Mouse (Mus musculus) heart, adult 2 months (tissue): ENCODE results near the gene Tktl1. TPM values are rescaled to one million over a fixed set of nuclear protein-coding genes. Genes with fewer than 3 reads are reported as not detected.
A peak's percentile ranks its signal among the peaks of the same experiment; 100 is the strongest.

Experiments used
- DNase-seq, 2 experiments: peaks; one replicate each; pipeline ENCODE4 v3.0.0; 2021
- H3K27ac ChIP-seq: fragments of 200-600 bp; 2 replicates; pipeline ENCODE4 v1.8.1; 2022
- H3K27me3 ChIP-seq: fragments of 200-500 bp; 2 replicates; pipeline ENCODE4 v1.6.1; 2012; ENCODE audit warnings: mild to moderate bottlenecking, low read length, inconsistent platforms, mixed read lengths; ENCODE audit not compliant: control insufficient read depth, insufficient read depth
- H3K36me3 ChIP-seq: fragments of 200-500 bp; 2 replicates; pipeline ENCODE4 v1.6.1; 2012; ENCODE audit warnings: low read length, inconsistent platforms; ENCODE audit not compliant: control insufficient read depth, insufficient read depth
- H3K4me1 ChIP-seq: fragments of 200-500 bp; 2 replicates; pipeline ENCODE4 v1.6.1; 2011; ENCODE audit warnings: low read length; ENCODE audit not compliant: control insufficient read depth, insufficient read depth
- H3K4me3 ChIP-seq: fragments of 200-600 bp; 2 replicates; pipeline ENCODE4 v1.8.1; 2022
- H3K79me2 ChIP-seq: fragments of 200-500 bp; replicated peaks from 2 replicates; pipeline ENCODE4 v1.6.1; 2012; ENCODE audit warnings: mild to moderate bottlenecking, inconsistent platforms, low read length, moderate library complexity, mixed read lengths; ENCODE audit not compliant: control insufficient read depth, insufficient read depth
- H3K9ac ChIP-seq: fragments of 200-500 bp; 2 replicates; pipeline ENCODE4 v1.6.1; 2012; ENCODE audit warnings: low read depth, mild to moderate bottlenecking, control low read depth, inconsistent platforms, low read length, mixed read lengths
- CTCF ChIP-seq: fragments of 200-600 bp; IDR thresholded peaks from 2 replicates; pipeline ENCODE4 v1.8.1; 2022; ENCODE audit warnings: antibody characterized with exemption, mild to moderate bottlenecking, moderate library complexity
- EP300 ChIP-seq: fragments of 200-500 bp; IDR thresholded peaks from 2 replicates; pipeline ENCODE4 v1.6.1; 2011; ENCODE audit warnings: low read depth, low read length, control low read depth; ENCODE audit not compliant: insufficient read depth
- POLR2A ChIP-seq: fragments of 200-500 bp; IDR thresholded peaks from 2 replicates; pipeline ENCODE4 v1.6.1; 2011; ENCODE audit warnings: mild to moderate bottlenecking, low read depth, low read length, control low read depth; ENCODE audit not compliant: insufficient read depth
- WGBS: fragments of 180-500 bp; shearing (Covaris S2); methylation state at CpG from one replicate; pipeline ENCODE4 v1.1.7; 2018; 5-methylcytosine and 5-hydroxymethylcytosine counted together
- intact Hi-C: fragments of 180-260 bp; cut with DNase I; formaldehyde crosslinking; loops from one replicate; pipeline ENCODE4 v1.15.1; 2025
- polyA plus RNA-seq: library from polyadenylated mRNA; depleted of rRNA; stranded (reverse); fragments of >200 nt; gene quantifications from 2 replicates; pipeline ENCODE4 v1.2.3, GENCODE M21; 2012
- total RNA-seq, 2 experiments: library from RNA; stranded (reverse); gene quantifications; 2 replicates each; pipeline ENCODE4 v1.2.3; 2021

The Tktl1 gene
- total and polyA plus RNA-seq, 3 experiments, result not detected

DNA sequence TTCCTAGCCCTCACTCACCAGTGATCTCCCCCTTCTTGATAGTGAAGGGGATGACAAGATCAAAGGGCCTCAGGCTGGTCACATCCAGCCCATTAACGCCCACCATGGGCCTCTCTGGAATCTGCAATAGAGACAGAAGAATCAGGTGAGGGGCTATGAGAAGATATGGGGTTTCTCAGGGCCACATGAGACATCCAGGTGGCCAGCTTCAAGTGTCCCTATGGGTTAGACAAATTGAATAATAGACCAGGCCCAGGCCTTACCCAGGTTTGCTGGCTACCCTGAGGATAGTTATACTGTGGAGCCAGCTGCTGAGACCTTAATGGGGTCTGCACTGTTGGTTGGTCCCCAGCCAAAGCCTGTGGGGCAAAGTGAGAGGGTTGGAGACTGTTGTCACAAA is 53.0 kb downstream of the Tktl1 start:
- Histone ChIP-seq H3K79me2 (no peaks in the 10 kb centered on the region), H3K36me3 (no peaks in the 10 kb centered on the region; the same call in 1 of the 2 replicates), H3K27ac (no peak overlapping the region), H3K4me1 (no peaks in the 10 kb centered on the region), H3K27me3 (no peaks in the 10 kb centered on the region), H3K9ac (no peak overlapping the region), H3K4me3 (no peak overlapping the region)
- DNase-seq, result no peak
- WGBS, result 56% methylated on average over 1 of the region's 1 CpGs
- no peak for TF ChIP-seq POLR2A
- TF ChIP-seq EP300, result no peak
- TF ChIP-seq CTCF, result no peak
- intact Hi-C loops, result no loop called here

DNA sequence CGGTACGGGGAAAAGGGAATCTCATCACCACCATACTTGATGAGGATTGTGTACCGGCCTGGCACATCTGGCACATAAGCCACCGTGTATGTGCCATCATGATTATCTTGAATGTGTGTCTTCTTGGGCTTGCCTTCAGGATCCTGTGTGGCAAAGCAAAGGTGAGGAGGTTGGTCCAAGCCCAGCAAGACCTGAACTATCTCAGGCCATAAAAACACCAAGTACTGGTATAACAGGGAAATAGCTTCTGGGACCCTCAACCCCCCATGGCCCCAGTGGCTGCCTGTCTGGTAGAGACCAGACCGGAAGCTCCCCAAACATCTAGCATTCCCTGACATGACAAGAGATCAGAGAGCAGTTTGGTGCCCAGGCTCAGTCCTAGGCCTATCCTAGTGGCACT is 56.1 kb downstream of the Tktl1 start:
- no peaks in the 10 kb centered on the region for H3K27me3 ChIP-seq
- intact Hi-C loops, result no loop called here
- no peaks in the 10 kb centered on the region for H3K79me2 ChIP-seq
- no peak overlapping the region for H3K4me3 ChIP-seq
- H3K9ac ChIP-seq, result no peak overlapping the region
- 86% methylated on average over 5 of the region's 5 CpGs for WGBS
- no peaks in the 10 kb centered on the region; the same call in 1 of the 2 replicates for H3K36me3 ChIP-seq
- TF ChIP-seq EP300, result no peak
- no peak for TF ChIP-seq POLR2A
- no peak for TF ChIP-seq CTCF
- no peak for DNase-seq
- H3K4me1 ChIP-seq, result no peaks in the 10 kb centered on the region
- no peak overlapping the region for H3K27ac ChIP-seq

DNA sequence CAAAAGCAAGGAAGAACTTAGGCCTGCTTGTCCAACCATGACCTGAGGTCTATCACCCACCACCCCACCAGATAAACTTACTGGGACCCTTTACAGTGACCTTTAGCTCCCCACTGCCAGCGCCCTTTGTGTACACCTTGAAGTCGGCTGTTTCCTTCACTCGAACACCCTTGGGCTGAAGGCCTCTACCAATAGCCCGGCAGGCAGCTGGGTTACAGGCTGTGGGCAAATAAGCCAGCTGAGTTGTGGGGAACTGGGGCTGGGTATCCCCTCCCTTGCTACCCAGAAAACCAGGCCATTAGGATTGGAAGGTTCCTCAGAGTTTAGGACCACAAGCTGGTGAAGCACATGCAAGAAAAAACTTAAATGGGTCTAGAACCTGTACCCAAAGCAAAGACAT is 63.3 kb downstream of the Tktl1 start:
- TF ChIP-seq EP300 (no peak), CTCF (no peak), POLR2A (no peak)
- Histone ChIP-seq H3K4me3 (no peak overlapping the region), H3K36me3 (no peaks in the 10 kb centered on the region; the same call in 1 of the 2 replicates), H3K79me2 (no peaks in the 10 kb centered on the region), H3K27me3 (no peaks in the 10 kb centered on the region), H3K4me1 (no peaks in the 10 kb centered on the region), H3K27ac (no peak overlapping the region), H3K9ac (no peak overlapping the region)
- WGBS, result 83% methylated on average over 4 of the region's 4 CpGs
- no peak for DNase-seq
- intact Hi-C loops, result loop anchor here (5.0 to 10.0 kb wide), 2 partner anchors 123 to 156 kb away; no protein-coding TSS in a partner anchor

DNA sequence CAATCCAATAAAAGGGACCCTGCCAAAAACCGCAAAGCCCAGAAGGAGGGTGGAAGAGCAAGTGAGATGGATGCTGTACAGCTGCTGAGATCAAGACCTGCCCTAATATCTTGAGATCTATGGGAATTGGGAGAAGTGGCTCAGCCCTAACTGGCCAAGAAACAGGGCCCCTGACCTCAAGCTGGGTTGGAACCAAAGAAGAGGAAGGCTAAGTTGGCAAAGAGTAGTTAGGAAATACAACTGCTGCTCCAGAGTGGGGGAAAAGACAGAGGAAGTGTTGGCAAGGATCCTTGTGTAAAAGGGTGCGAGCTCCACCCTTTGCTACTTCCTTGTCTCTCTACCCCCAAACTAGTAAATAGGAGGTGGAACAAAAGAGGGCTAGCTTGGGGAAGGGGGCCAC is 66.3 kb downstream of the Tktl1 start:
- Histone ChIP-seq H3K27ac (peak overlapping the region; percentile 70), H3K9ac (no peak overlapping the region; the same call in 1 of the 2 replicates), H3K27me3 (no peaks in the 10 kb centered on the region), H3K4me3 (no peak overlapping the region), H3K36me3 (no peaks in the 10 kb centered on the region), H3K4me1 (no peaks in the 10 kb centered on the region), H3K79me2 (no peaks in the 10 kb centered on the region)
- WGBS, result 48% methylated on average over 2 of the region's 2 CpGs
- DNase-seq, result no peak
- no peak for TF ChIP-seq EP300
- TF ChIP-seq POLR2A, result no peak
- TF ChIP-seq CTCF, result no peak
- intact Hi-C loops, result loop anchor here (5.0 to 10.0 kb wide), 2 partner anchors 126 to 159 kb away; no protein-coding TSS in a partner anchor

DNA sequence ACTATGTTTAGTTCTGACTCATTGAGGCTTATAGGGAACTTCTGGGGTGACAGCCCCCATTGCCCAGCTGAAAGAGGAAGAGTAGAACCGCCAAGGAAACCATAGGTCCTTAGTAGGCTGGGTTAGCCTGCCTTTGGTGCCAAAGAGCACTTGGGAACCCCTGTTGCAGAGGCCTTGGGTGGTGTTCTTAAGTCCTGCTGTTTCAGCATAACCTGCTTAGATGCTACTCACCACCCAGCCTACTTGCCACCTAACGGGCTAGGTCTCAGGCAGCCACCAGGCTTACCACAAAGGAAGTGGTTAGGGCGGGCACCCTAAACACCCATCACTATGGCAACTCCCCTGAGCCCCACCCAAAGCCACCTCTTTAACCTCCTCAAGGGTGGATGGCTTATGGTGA is 66.7 kb downstream of the Tktl1 start:
- Histone ChIP-seq H3K9ac (peak overlapping the region; percentile 47), H3K4me3 (peak overlapping the region; percentile 19; the same call in 1 of the 2 replicates), H3K27ac (peak overlapping the region; percentile 70), H3K79me2 (no peaks in the 10 kb centered on the region), H3K36me3 (no peaks in the 10 kb centered on the region), H3K4me1 (no peaks in the 10 kb centered on the region; the same call in 1 of the 2 replicates), H3K27me3 (no peaks in the 10 kb centered on the region)
- intact Hi-C loops, result loop anchor here (2.0 to 10.0 kb wide), 3 partner anchors 127 to 277 kb away; partner anchors contain the start of gene Hcfc1
- TF ChIP-seq CTCF, result no peak
- no peak for TF ChIP-seq EP300
- no peak for TF ChIP-seq POLR2A
- 48% methylated on average over 3 of the region's 3 CpGs for WGBS
- DNase-seq, result peak; percentile 34 to 51

DNA sequence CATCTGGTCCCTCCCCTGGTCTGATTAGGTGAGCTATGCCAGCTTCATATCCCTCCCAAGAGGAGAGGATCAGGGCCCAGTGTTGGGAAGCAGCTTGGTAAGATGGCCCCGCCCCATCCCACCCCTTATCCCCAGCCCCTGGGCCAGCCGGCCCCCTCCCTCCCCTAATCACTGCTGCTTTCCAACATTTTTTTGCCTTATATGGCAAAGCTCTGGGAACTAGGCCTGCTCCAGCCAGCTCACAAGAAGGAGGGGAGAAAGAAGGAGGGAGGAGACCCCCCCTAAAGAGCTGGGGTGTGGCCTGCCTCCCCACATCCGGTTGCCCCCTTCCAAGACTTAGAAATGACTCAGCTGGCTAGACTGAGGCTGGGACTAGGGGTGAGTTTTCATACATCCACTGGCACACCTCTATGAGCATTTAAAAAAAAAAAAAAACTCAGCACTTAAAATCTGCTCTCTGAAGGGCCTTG is 67.6 kb downstream of the Tktl1 start:
- intact Hi-C loops, result loop anchor here (2.0 to 10.0 kb wide), 7 partner anchors 38 to 278 kb away; partner anchors contain the start of genes Dnase1l1, G6pdx, Hcfc1 and Irak1
- WGBS, result 14% methylated on average over 3 of the region's 3 CpGs
- Histone ChIP-seq H3K36me3 (no peaks in the 10 kb centered on the region), H3K4me3 (peak overlapping the region; percentile 60), H3K27me3 (no peaks in the 10 kb centered on the region), H3K9ac (peak overlapping the region; percentile 42; the same call in 1 of the 2 replicates), H3K27ac (peak overlapping the region; percentile 91), H3K4me1 (peaks cover 3% of the 10 kb centered on the region), H3K79me2 (no peaks in the 10 kb centered on the region)
- peak; percentile 62 to 78 for DNase-seq
- TF ChIP-seq CTCF (no peak), EP300 (0 out of 2 replicates have a peak, but pooled peaks have one; percentile 9), POLR2A (no peak)
